Mouse (Mus musculus): ENCODE data around the gene Gm49322.
"Not testable (repeated sequence)": the region's sequence is repeated elsewhere in the genome, so short reads cannot be mapped to it uniquely, and the experiment has no call there.

Gene Gm49322

DNA sequence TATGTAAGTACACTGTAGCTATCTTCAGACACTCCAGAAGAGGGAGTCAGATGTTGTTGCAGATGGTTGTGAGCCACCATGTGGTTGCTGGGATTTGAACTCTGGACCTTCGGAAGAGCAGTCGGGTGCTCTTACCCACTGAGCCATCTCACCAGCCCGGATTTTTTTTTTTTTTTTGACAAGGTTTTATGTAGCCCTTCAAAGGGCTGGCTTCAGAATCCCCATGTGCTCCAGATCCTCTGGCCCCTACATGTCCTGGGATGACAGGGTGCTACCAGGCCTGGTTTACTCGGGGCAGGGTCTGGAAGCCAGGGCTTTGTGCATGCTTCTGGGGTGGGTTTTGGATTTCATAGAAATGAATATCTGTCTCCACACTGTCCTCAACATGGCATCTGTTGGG is at the start of gene Gm49322:
TSS of gene Gm49322 (plus strand) at position 301 of the 400 bp plus-strand sequence.
- not testable (repeated sequence) for DNase-seq (ENCODE audit: low spot score in 2 of 2)

GRCm38 (mm10) chr10:80557346-80557965 is 48.4 kb upstream of the Gm49322 start:
- peak; percentile 51 to 66 for DNase-seq (ENCODE audit: low spot score in 2 of 2)

GRCm38 (mm10) chr10:80559431-80559830 is 46.4 kb upstream of the Gm49322 start:
- DNase-seq (ENCODE audit: low spot score in 2 of 2), result no peak

GRCm38 (mm10) chr10:80560621-80561020 is 45.2 kb upstream of the Gm49322 start:
- DNase-seq (ENCODE audit: low spot score in 2 of 2), result no peak

- DNase-seq (ENCODE audit: low spot score in 2 of 2), result peak; percentile 90 to 96
These were observed 44.5 kb upstream of the Gm49322 start, which contains the start of gene Rexo1 for GRCm38 (mm10) chr10:80561116-80561944. Gene Rexo1, minus strand, starts transcription at chr10:80561560.

- DNase-seq (ENCODE audit: low spot score in 2 of 2), result peak; percentile 72 to 80
These were observed 39.3 kb upstream of the Gm49322 start for GRCm38 (mm10) chr10:80566375-80567092.

GRCm38 (mm10) chr10:80568876-80569275 is 36.9 kb upstream of the Gm49322 start:
- no peak for DNase-seq (ENCODE audit: low spot score in 2 of 2)

- DNase-seq (ENCODE audit: low spot score in 2 of 2), result peak; percentile 42 to 71
These were observed 36.2 kb upstream of the Gm49322 start for GRCm38 (mm10) chr10:80569664-80570066.

DNA sequence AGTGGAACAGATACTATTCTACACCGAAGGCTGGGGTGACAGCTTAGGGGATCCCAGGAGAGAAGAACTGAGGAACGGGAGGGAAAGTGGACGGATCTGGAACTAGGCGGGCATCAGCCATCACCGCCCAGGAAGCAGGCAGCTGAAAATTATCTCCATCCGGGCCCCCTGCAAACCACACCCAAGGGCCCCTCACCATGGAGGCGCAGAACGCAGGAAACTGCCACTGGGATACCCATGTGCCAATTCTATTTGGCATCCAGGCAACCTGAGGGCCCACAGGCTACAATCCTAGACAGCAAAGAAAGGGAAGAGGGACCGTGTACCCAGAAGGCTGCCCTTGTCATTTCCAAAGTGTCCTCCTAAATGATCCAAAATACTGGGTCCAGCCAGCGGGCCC is 35.4 kb upstream of the Gm49322 start:
- DNase-seq (ENCODE audit: low spot score in 2 of 2), result no peak

DNA sequence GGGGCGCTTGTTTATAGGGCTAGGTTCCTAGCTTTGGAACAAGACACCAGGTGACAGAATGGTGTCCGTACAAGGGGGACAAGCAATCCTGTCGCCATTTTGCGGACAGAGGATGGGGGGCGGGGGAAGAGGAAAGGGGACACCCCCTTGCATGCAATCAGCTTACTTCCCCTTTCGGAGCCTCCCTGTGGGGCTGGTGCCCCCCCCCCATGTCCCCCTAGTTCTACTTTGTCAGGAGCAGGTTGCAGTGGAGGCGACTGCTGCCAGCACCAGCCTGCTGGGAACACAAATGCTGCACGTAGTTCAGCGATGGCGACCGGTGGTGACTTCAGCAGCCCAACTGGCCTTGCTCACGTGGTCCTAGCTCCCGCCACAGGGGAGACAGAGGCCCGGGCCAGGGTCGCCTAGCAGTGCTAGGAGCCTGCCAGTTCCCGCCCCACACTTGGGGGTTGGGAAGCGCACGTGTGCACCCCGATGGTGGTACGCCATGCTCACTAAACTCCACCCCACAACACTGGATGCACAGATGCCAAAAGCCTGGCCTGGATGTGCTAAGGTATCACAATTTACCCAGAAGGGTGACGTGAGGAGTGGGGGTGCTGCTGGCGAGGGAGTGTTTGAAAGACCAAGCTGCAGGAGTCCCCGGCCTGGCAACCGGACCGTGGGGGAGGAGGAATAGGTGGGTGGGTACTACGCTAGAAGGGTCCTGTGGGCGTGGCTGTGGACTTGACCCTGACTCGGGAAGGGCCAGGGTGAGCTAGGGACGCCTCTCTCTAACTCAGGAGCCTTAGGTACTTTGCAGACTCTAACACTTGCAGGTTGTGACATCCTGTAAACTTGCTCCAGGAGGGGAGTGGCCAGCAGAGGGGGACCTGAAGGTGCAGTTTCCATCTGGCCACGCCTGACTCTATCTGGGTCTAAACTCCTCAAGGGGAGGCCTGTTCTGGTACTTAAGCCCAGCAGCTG is 34.7 kb upstream of the Gm49322 start:
- DNase-seq (ENCODE audit: low spot score in 2 of 2), result no peak

DNA sequence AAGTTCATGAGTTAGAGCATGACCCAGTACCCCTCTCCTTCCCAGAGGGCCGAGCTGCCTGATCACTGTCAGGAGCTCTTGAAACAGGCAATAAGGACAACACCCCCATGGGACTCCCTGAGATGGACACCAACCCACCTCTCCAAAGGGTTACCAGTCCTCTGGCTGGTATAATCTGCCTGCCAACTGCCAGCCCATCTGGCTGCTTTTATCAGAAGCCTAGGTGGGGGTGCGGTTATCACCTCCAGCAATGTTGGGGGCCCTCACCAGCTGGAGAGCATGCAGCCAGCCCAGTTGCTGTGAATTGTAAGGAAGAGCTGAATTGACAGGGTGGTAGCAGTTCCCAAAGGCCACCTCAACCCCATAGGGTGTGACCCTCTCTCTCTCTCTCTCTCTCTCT is 33.3 kb upstream of the Gm49322 start:
- DNase-seq (ENCODE audit: low spot score in 2 of 2), result no peak

DNA sequence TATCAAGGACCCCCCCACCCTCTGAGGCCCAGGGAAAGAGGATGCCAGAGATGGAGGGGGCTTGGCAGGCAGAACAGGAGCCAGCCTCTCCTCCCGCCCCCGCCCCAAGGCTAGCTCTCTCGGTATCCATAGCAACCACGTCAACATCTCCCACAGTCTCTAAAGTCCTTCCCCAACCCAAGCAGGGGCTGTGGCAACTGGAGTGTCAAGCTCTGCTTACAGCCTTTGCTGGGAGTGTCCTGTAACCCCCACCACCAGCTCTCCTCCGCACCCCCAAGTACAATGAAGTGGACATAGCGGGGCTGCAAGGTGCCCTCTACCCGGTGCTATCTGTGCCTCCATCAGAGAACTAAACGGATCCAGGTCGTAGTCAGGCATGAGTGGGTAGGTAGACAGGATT is 31.9 kb upstream of the Gm49322 start:
- no peak for DNase-seq (ENCODE audit: low spot score in 2 of 2)

DNA sequence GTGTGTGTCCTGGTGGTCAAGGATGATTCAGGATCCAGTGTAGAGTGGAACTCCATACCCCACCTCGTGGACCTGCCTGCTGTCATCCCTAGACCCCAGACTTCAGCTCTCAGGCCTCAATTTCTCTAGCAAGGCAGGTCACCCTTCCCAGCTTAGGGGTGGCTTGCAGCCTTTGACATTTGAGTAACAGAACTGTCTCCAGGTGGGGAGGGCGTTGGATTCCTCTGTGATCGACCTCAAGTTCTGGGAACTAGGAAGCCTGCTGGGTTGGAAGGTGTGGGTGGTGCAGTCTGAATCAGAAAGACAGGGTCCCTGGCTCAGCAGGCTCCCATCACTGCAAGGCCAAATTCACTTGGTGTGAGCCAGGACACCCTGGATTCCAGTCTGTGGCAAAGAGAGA is 30.9 kb upstream of the Gm49322 start:
- DNase-seq (ENCODE audit: low spot score in 2 of 2), result no peak

DNA sequence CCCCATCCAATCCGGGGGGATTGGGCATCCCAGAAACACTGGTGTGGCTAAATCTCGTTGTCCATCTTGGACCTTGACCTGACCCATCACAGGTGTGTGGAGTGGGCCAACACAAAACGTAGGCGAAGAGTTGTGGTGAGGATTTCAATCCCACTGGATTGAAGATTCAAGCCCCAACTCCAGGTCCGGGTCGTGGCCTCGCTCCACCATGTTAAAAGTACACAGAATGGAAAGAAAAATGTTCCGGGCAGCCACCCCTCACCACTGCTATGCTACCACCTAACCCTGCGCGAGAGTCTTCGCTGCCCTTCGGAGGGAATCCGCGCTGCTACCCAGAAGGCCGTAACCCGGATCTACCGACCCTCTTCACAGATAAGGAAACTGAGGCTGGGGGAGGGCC is 29.9 kb upstream of the Gm49322 start:
- DNase-seq (ENCODE audit: low spot score in 2 of 2), result no peak

- DNase-seq (ENCODE audit: low spot score in 2 of 2), result peak; percentile 42 to 49
These were observed 29.2 kb upstream of the Gm49322 start for GRCm38 (mm10) chr10:80576351-80577194.

GRCm38 (mm10) chr10:80577195-80578130 is 28.4 kb upstream of the Gm49322 start, which contains the start of gene Klf16:
Gene Klf16, minus strand, starts transcription at chr10:80577321.
- DNase-seq (ENCODE audit: low spot score in 2 of 2), result peak; percentile 96 to 98

DNA sequence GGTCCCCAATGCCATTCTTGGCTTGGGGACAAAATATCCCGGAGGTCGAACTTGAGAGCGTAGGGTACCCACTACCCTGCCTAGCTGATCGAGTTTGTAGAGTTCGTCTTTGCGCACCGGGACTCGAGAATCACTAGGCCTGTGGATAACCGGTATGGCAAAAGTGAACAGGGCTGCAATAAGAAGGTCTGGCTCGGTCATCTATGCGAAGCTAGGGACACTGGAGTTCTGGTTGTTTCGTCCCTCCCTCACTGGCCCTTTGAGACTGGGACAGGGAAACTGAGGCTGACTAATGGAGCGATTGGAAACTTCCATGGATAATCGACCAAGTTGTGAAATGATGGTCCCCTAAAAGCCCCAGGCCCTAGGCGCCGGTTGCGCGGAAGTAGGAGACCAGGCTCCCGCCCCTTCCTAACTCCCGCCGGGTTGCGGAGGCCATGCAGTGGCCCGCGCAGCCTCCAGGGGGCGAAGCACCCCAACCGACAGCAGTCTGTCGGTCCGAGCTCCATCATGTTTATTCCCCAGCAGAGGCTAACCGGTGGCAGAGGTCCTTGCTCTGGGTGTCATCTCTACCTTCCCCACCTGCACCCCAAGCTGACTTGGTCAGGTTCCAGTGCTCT is 27.6 kb upstream of the Gm49322 start:
- peak; percentile 85 to 86 for DNase-seq (ENCODE audit: low spot score in 2 of 2)

- peak; percentile 50 to 53 for DNase-seq (ENCODE audit: low spot score in 2 of 2)
These were observed 26.9 kb upstream of the Gm49322 start for GRCm38 (mm10) chr10:80578911-80579310.

DNA sequence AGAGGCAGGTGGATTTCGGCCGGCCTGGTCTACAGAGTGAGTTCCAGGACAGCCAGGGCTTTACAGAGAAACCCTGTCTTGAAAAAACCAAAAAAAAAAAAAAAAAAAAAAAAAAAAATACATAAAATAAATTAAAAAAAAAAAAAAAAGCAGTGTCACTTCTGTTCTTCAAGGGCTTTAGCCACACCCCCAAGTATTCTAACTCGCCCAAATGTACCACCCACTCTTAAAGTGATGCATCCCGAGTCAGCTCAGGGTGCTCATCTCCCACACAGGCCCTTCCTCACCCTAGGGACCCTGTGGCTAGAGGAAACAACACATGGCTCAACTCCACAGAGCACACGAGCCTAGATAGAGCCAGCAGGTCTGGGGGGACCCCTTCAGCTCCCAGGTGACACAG is 22.8 kb upstream of the Gm49322 start:
- no peak for DNase-seq (ENCODE audit: low spot score in 2 of 2)
